Mouse (Mus musculus): ENCODE measurements around the gene Cct7. TPM values are rescaled to one million over a fixed set of nuclear protein-coding genes. Genes with fewer than 3 reads are reported as not detected.
"Not testable (repeated sequence)": the region's sequence is repeated elsewhere in the genome, so short reads cannot be mapped to it uniquely, and the experiment has no call there.

Gene Cct7
- polyA plus RNA-seq, 1 experiment from 2014 or later = 603 TPM

- H3K4me1 ChIP-seq (ENCODE audit: control insufficient read depth, insufficient read depth, low read length) = no peaks in the 10 kb centered on the region
- H3K4me3 ChIP-seq (ENCODE audit: low read depth, low read length) = no peak overlapping the region
- H3K27ac ChIP-seq (ENCODE audit: low read depth, low read length) = no peak overlapping the region
- H3K36me3 ChIP-seq (ENCODE audit: control insufficient read depth, insufficient read depth, low read length) = peaks cover 18% of the 10 kb centered on the region
- no peak overlapping the region for H3K4me2 ChIP-seq (ENCODE audit: low read depth, low read length)
- ATAC-seq (ENCODE audit: low read depth) = no peak
- no peaks in the 10 kb centered on the region for H3K27me3 ChIP-seq (ENCODE audit: control insufficient read depth, insufficient read depth, low read length)
- no peaks in the 10 kb centered on the region for H3K9me3 ChIP-seq (ENCODE audit: control insufficient read depth, low read length)
- 85% methylated on average over 5 of the region's 5 CpGs for WGBS
- no peak overlapping the region for H3K9ac ChIP-seq (replicated peaks; ENCODE audit: low read depth, low read length)
Observed at GRCm38 (mm10) chr6:85445286-85445685, 6.0 kb upstream of the Cct7 start.

DNA sequence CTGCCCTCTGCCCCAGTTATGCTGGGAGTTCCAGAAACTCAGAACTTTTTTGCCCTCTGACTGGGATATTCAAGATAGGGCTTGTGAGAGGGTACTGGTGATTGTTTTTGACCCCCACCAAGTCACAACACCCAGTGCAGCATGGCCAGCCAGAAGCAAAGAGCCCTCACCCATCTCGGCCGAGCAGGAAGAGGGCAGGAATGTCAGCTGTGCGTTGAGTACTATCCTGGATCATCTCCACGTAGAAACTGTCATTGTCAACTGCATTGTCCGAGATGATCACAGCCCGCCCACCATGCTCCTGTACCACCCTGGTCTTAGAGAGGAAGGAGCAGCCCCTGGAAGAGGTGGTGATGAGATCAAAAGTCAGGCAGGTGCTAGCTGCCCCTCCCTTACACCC, 4.0 kb upstream of the Cct7 start:
- Histone ChIP-seq H3K27me3 (ENCODE audit: control insufficient read depth, insufficient read depth, low read length) (no peaks in the 10 kb centered on the region), H3K4me2 (ENCODE audit: low read depth, low read length) (no peak overlapping the region), H3K27ac (ENCODE audit: low read depth, low read length) (no peak overlapping the region), H3K4me3 (ENCODE audit: low read depth, low read length) (no peak overlapping the region), H3K36me3 (ENCODE audit: control insufficient read depth, insufficient read depth, low read length) (peaks cover 8% of the 10 kb centered on the region; the same call in 1 of the 2 replicates), H3K9ac (replicated peaks; ENCODE audit: low read depth, low read length) (no peak overlapping the region), H3K9me3 (ENCODE audit: control insufficient read depth, low read length) (no peaks in the 10 kb centered on the region), H3K4me1 (ENCODE audit: control insufficient read depth, insufficient read depth, low read length) (0 out of 2 replicates have a peak, but pooled peaks cover 3% of the 10 kb centered on the region)
- no peak for ATAC-seq (ENCODE audit: low read depth)
- WGBS = 90% methylated on average over 6 of the region's 6 CpGs

DNA sequence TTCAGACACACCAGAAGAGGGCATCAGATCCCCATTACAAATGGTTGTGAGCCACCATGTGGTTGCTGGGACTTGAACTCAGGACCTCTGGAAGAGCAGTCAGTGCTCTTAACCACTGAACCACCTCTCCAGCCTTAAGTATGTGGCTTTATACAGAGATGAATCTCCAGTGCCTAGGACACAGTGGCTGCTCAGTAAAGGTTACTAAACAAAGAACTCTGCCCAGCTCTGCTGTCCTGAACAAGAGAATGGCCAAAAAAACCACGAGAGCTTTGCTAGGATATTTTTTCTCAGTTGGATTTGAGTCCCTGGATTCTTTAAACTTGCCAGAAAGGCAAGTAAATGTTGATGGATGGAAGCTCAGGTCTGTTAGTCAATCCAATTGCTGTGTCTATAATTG, 1.2 kb upstream of the Cct7 start:
- WGBS = 77% methylated on average over 1 of the region's 1 CpGs
- not testable (repeated sequence) for H3K9ac ChIP-seq (replicated peaks; ENCODE audit: low read depth, low read length); H3K9me3 ChIP-seq (ENCODE audit: control insufficient read depth, low read length); ATAC-seq (ENCODE audit: low read depth); H3K36me3 ChIP-seq (ENCODE audit: control insufficient read depth, insufficient read depth, low read length); H3K27me3 ChIP-seq (ENCODE audit: control insufficient read depth, insufficient read depth, low read length); H3K27ac ChIP-seq (ENCODE audit: low read depth, low read length)
- Histone ChIP-seq H3K4me2 (ENCODE audit: low read depth, low read length) (peak overlapping the region; percentile 73; the same call in 1 of the 2 replicates), H3K4me3 (ENCODE audit: low read depth, low read length) (peak overlapping the region; percentile 78; the same call in 1 of the 2 replicates), H3K4me1 (ENCODE audit: control insufficient read depth, insufficient read depth, low read length) (peaks cover 24% of the 10 kb centered on the region)

DNA sequence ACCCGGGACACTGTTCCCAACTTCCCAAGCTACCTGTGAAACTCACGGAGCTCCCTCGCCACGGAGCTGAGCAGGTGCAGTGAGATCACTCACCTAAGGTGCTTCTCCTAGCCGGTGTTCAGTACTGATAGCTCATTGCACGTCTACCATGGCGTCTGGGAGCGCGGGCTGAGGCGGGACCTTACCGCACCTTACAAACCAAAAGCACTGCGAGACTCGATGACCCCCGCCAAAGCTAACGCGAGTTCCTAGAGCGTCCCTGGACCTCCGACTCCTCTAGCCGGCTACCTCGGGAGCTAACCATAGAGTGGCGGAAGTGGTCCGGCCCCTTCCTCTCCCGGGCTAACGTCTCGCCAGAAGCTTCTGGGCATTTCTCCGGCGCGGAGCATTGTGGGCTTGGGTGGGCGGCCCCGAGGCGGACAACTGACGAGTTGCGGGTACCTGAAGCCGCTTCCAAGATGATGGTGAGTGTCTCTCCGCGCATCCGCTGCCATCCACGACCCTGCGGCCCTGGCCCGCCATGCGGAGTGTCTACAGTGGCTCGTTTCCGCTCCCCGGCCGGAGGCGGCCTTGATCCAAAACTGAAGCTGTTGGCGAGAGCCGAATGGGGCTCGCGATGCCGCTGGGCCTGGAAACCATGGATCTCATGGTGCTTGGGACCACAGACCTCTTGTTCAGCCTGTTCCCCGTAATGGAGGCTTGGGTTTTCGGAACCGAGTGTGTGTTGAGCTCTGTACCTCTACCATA, 523 bp downstream of the Cct7 start, which contains the start of gene Pradc1:
Gene Pradc1, minus strand, starts transcription at position 307 of the 747 bp plus-strand sequence.
- no peaks in the 10 kb centered on the region for H3K9me3 ChIP-seq (ENCODE audit: control insufficient read depth, low read length)
- peaks cover 37% of the 10 kb centered on the region for H3K4me1 ChIP-seq (ENCODE audit: control insufficient read depth, insufficient read depth, low read length)
- H3K27ac ChIP-seq (ENCODE audit: low read depth, low read length) = peak within 1 kb of the TSS; percentile 88
- H3K36me3 ChIP-seq (ENCODE audit: control insufficient read depth, insufficient read depth, low read length) = no peaks in the 10 kb centered on the region
- peak within 1 kb of the TSS; percentile 78 for H3K4me3 ChIP-seq (ENCODE audit: low read depth, low read length)
- ATAC-seq (ENCODE audit: low read depth) = peak; percentile 93
- H3K27me3 ChIP-seq (ENCODE audit: control insufficient read depth, insufficient read depth, low read length) = no peaks in the 10 kb centered on the region
- under 1% methylated on average over 54 of the region's 54 CpGs for WGBS
- H3K9ac ChIP-seq (replicated peaks; ENCODE audit: low read depth, low read length) = peak within 1 kb of the TSS; percentile 86
- peak within 1 kb of the TSS; percentile 73 for H3K4me2 ChIP-seq (ENCODE audit: low read depth, low read length)

DNA sequence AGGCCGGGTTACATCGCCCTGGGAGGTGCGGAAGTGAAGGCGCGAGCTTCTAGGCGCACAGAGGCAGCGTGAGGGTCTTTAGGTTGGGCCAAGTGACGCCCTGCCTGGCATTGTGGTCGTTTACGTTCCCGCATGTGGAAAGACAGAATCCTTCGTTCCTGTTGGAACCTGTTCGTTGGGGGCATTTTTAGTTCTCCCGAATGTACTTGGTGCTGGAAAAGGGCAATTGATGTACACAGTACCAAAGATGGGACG, 1.0 kb downstream of the Cct7 start:
- peaks cover 37% of the 10 kb centered on the region for H3K4me1 ChIP-seq (ENCODE audit: control insufficient read depth, insufficient read depth, low read length)
- no peaks in the 10 kb centered on the region for H3K27me3 ChIP-seq (ENCODE audit: control insufficient read depth, insufficient read depth, low read length)
- WGBS = under 1% methylated on average over 15 of the region's 15 CpGs
- H3K4me2 ChIP-seq (ENCODE audit: low read depth, low read length) = peak overlapping the region; percentile 73
- H3K9ac ChIP-seq (replicated peaks; ENCODE audit: low read depth, low read length) = peak overlapping the region; percentile 86
- peak overlapping the region; percentile 88 for H3K27ac ChIP-seq (ENCODE audit: low read depth, low read length)
- peak overlapping the region; percentile 78 for H3K4me3 ChIP-seq (ENCODE audit: low read depth, low read length)
- H3K36me3 ChIP-seq (ENCODE audit: control insufficient read depth, insufficient read depth, low read length) = no peaks in the 10 kb centered on the region
- ATAC-seq (ENCODE audit: low read depth) = peak; percentile 12; the same call in 1 of the 2 replicates
- H3K9me3 ChIP-seq (ENCODE audit: control insufficient read depth, low read length) = no peaks in the 10 kb centered on the region

DNA sequence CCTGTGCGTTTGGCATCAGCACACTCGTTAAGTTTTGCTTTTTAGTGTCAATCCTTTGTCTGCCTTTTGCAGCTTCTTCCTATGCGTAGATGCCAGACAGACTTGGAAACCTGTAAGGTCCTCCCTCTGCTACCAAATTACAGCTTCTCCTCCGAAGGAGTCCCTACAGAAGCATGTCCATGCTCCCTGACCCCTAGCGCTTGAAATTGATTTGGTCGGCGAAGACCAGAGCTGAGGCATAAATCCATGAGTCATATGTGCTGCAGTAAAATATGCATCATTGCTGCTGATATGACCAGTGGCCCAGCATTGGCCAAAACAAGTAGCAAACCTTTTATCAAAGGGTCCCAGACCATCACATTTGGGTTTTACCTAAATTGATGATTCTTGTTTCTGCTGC, 1.5 kb downstream of the Cct7 start:
- Histone ChIP-seq H3K9me3 (ENCODE audit: control insufficient read depth, low read length) (no peaks in the 10 kb centered on the region), H3K4me3 (ENCODE audit: low read depth, low read length) (peak overlapping the region; percentile 78), H3K27me3 (ENCODE audit: control insufficient read depth, insufficient read depth, low read length) (no peaks in the 10 kb centered on the region), H3K9ac (replicated peaks; ENCODE audit: low read depth, low read length) (peak overlapping the region; percentile 86), H3K36me3 (ENCODE audit: control insufficient read depth, insufficient read depth, low read length) (no peaks in the 10 kb centered on the region), H3K4me1 (ENCODE audit: control insufficient read depth, insufficient read depth, low read length) (peaks cover 37% of the 10 kb centered on the region), H3K4me2 (ENCODE audit: low read depth, low read length) (peak overlapping the region; percentile 73), H3K27ac (ENCODE audit: low read depth, low read length) (peak overlapping the region; percentile 88)
- 10% methylated on average over 7 of the region's 7 CpGs for WGBS
- ATAC-seq (ENCODE audit: low read depth) = no peak

GRCm38 (mm10) chr6:85459621-85460020, 8.3 kb downstream of the Cct7 start:
- Histone ChIP-seq H3K27me3 (ENCODE audit: control insufficient read depth, insufficient read depth, low read length) (no peaks in the 10 kb centered on the region), H3K27ac (ENCODE audit: low read depth, low read length) (no peak overlapping the region), H3K4me3 (ENCODE audit: low read depth, low read length) (no peak overlapping the region), H3K4me1 (ENCODE audit: control insufficient read depth, insufficient read depth, low read length) (peaks cover 19% of the 10 kb centered on the region), H3K36me3 (ENCODE audit: control insufficient read depth, insufficient read depth, low read length) (peaks cover 50% of the 10 kb centered on the region), H3K9ac (replicated peaks; ENCODE audit: low read depth, low read length) (no peak overlapping the region), H3K4me2 (ENCODE audit: low read depth, low read length) (no peak overlapping the region), H3K9me3 (ENCODE audit: control insufficient read depth, low read length) (no peaks in the 10 kb centered on the region)
- ATAC-seq (ENCODE audit: low read depth) = no peak
- WGBS = 98% methylated on average over 2 of the region's 2 CpGs

GRCm38 (mm10) chr6:85465381-85465780, 14.1 kb downstream of the Cct7 start:
- peaks cover 86% of the 10 kb centered on the region for H3K36me3 ChIP-seq (ENCODE audit: control insufficient read depth, insufficient read depth, low read length)
- no peak for ATAC-seq (ENCODE audit: low read depth)
- no peak overlapping the region for H3K4me2 ChIP-seq (ENCODE audit: low read depth, low read length)

DNA sequence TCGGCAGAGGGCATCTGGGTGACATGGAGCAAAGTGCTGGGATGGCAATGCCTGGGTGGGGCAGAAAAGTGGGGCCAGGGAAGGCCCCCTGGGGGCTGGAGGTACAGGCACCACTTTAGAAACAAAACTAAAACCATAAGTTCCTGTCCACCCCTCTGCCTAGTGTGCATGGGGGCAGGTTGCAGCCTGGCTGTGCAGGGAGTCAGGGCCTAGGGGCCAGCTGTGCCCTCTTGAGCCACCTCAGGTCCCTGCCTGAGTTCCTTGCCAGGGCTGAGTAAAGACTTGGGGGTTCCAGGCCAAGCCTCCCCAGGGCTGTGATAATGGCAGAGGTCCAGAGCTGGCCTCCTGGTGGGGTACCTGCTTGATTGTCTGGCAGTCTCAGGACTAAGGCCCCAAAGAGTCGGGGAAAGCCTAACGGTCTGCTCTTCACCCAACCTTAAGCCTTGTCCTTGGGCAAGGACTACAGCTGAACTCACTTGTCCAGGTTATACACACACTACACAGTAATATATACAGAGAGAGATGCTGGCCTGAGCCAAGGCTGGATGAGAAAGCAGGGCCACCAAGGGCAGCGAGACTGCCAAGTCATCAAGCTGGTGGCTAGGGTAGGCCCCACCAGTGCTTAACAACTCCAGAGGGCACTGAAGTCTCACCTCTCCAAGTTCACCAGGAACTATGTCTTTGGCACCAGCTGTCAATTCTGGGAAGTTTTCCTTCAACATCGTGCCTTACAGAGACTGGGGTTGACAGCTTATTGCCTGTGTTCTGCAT, 18.5 kb downstream of the Cct7 start:
- peaks cover 56% of the 10 kb centered on the region for H3K36me3 ChIP-seq (ENCODE audit: control insufficient read depth, insufficient read depth, low read length)
- 79% methylated on average over 5 of the region's 5 CpGs for WGBS
- ATAC-seq (ENCODE audit: low read depth) = no peak
- no peaks in the 10 kb centered on the region for H3K9me3 ChIP-seq (ENCODE audit: control insufficient read depth, low read length)
- H3K27ac ChIP-seq (ENCODE audit: low read depth, low read length) = no peak overlapping the region
- H3K4me1 ChIP-seq (ENCODE audit: control insufficient read depth, insufficient read depth, low read length) = no peaks in the 10 kb centered on the region
- no peak overlapping the region for H3K4me3 ChIP-seq (ENCODE audit: low read depth, low read length)
- no peaks in the 10 kb centered on the region for H3K27me3 ChIP-seq (ENCODE audit: control insufficient read depth, insufficient read depth, low read length)
- H3K9ac ChIP-seq (replicated peaks; ENCODE audit: low read depth, low read length) = no peak overlapping the region
- H3K4me2 ChIP-seq (ENCODE audit: low read depth, low read length) = no peak overlapping the region

More at GRCm38 (mm10) chr6:85465381-85465780, 14.1 kb downstream of the Cct7 start:
- Histone ChIP-seq H3K27me3 (ENCODE audit: control insufficient read depth, insufficient read depth, low read length) (no peaks in the 10 kb centered on the region), H3K9ac (replicated peaks; ENCODE audit: low read depth, low read length) (no peak overlapping the region), H3K4me1 (ENCODE audit: control insufficient read depth, insufficient read depth, low read length) (no peaks in the 10 kb centered on the region), H3K27ac (ENCODE audit: low read depth, low read length) (no peak overlapping the region), H3K4me3 (ENCODE audit: low read depth, low read length) (no peak overlapping the region), H3K9me3 (ENCODE audit: control insufficient read depth, low read length) (no peaks in the 10 kb centered on the region)

Measured in neural tube, embryonic 14.5 days (tissue).